Mouse (Mus musculus) liver, adult (tissue): ENCODE measurements around the gene Maco1.
A peak's percentile ranks its signal among the peaks of the same experiment; 100 is the strongest.

Experiments
- GATA4 ChIP-seq: IDR thresholded peaks from 2 replicates; pipeline ENCODE4 v1.6.1; 2014; ENCODE audit warnings: mild to moderate bottlenecking, low read length; ENCODE audit not compliant: insufficient replicate concordance

The Maco1 gene

DNA sequence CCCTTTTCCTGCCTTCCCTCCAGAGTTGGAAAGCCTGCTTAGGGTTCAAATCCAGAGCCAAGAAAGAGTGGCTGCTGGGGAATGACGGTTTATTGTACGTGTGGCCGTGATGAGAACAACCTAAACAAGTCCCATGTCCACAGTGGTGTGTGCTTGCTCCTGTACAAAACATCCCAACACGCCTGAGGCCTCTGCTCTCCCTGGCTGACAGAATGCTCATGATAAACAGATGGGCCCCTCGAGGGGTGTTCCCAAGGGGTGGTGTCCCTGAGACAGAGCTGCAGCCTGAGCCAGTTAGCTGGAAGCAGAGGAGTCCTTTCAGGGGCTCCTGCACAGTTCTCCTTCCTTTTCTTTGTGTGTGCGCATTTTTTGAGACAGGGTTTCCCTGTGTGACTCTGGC, 12.2 kb upstream of the Maco1 start:
- TF ChIP-seq GATA4, result no peak

DNA sequence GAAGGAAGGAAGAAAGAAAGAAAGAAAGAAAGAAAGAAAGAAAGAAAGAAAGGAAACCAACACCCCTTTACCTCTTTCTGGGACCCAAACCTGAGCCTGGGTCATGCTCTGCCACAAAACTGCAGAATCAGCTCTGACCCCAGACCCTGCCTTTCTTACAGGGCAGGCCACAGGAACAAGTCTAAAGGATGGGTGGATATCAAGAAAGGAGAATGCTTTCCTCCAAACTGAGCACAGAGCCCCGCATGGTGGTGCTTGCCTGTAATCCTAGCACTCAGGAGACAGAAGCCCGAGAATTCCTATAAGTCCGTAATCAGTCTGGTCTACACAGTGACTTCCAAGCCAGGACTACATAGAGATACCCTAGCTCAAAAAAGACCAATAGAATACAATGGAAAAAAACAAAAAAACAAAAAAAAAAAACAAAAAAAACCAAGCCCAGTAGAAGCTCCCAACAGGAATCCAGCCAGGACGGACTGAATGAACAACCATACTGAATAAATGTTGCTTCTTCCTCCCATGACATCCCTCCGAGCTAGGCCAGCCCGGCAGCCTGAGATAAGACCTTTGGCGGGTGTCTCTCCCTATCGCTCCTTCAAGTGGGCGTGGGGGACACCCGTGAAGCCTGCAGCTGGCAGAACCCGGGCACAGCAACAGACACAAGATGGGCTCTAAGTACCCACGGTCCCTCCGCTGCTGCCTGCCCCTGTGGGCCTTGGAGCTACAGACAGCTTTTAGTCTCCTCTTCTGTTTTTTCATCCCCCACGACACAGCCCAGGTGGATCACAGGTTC, 11.0 kb upstream of the Maco1 start, which contains the start of gene Rhd:
Gene Rhd, plus strand, starts transcription at position 600 of the 793 bp plus-strand sequence.
- no peak for TF ChIP-seq GATA4

DNA sequence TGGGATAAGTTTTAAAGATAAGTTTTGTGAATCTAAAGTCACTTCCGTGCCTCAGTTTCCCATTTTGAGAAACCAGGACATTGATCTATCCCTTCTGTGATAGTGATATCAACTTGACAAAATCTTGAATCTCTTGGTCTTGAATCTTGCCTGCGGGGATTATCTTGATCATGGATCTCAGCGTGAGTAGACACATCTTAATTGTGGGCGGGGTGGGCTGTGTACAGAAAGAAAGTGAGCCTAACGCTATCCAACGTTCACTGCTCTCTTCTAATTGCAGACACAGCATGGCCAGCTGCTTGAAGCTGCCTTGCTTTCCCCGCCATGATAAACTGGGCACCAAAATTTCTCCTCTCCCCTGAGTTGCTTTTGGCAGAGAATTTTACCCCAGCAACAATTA, 9.9 kb upstream of the Maco1 start:
- TF ChIP-seq GATA4, result no peak

DNA sequence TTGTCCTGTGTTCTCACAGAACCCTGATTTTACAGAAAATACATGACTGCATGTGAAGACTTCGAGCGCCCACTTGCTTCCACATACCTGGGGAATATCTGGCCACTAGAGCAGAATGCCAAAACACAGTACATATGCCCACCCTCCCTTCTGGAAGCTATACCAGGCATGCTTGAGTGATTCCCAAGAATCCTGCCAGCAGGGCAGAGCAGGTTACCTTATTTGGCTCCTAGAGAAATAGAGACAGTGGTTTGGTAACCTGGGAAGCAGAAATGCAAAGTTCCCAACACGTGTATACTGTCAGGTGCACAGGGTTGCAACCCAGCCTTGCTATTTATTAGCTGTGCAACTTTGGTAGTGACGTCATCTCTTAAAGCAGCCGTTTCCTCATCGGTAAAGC, 8.7 kb upstream of the Maco1 start:
- TF ChIP-seq GATA4, result no peak

DNA sequence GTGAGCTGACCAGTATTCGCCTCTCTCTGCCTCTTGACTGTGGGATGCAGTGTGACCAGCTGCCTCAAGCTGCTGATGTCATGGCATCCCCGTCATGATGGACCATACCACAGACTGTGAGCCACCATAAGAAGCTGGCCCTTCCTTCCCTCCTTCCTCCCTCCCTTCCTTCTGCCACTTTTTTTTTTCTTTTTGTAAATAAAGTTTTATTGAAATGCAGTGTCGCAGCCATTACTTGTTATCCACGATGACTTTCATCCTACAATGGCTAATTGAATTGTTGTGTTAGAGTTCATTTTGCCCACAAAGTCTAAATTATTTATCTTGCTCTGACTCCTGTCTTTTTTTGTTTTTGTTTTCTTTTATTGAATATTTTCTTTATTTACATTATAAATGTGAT, 5.3 kb upstream of the Maco1 start:
- TF ChIP-seq GATA4, result no peak

DNA sequence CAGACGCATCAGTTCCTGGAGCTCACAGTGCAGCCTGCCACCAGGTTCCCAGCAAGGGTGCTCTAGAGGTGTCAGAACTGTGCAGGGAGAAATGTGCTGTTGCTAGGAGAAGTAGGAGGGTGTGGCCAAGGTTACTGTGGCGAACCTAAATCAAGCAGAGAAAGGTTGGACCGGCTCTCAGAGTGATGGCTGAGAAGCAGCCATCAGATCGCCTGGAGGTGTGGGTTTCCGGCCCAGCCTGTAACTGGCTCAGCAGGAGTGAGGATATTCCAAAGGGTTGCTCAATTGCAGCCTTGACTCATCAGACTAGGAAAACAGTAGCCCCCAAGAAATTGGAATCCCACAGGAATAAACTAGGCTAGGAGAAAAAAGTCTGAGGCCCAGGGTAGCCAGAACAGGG, 3.4 kb upstream of the Maco1 start:
- no peak for TF ChIP-seq GATA4

DNA sequence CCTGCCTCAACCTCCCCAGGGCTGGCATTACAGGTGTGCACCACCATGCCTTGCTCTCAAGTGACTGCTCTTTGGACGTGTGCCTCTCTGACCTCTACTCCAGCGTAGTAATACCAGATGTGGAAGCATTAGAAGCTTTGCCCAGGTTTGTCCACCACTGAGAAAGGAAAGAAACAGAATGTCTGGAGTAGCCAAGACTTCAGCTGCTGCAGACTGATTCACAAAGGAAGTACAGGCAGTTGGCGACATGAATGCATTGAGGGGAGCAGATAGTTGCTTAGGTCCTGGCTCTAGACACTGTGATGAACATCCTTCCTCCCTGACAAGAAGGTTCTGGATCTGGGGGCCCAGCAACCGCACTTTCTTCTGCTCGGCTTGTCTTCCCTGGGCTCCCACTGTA, 2.9 kb upstream of the Maco1 start:
- TF ChIP-seq GATA4, result no peak

DNA sequence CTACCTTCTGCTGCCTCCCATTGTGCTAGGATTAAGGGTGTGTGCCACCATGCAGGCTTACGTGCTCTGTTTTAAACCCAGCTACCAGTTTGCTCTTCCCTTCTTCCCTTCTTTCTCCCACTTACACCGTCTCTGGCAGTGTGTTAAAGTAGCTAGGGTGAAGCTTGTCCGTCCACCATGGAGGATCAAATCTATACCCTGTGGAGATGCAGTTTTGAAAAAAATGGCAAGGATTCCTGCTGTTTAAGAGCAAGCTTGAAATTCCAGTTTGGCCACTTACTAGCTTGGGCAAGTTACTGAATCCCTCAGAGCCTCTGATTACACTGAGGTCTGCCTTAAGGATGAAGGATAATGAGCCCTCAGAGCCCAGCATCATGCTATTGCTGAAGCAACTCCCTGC, 2.2 kb upstream of the Maco1 start:
- no peak for TF ChIP-seq GATA4

DNA sequence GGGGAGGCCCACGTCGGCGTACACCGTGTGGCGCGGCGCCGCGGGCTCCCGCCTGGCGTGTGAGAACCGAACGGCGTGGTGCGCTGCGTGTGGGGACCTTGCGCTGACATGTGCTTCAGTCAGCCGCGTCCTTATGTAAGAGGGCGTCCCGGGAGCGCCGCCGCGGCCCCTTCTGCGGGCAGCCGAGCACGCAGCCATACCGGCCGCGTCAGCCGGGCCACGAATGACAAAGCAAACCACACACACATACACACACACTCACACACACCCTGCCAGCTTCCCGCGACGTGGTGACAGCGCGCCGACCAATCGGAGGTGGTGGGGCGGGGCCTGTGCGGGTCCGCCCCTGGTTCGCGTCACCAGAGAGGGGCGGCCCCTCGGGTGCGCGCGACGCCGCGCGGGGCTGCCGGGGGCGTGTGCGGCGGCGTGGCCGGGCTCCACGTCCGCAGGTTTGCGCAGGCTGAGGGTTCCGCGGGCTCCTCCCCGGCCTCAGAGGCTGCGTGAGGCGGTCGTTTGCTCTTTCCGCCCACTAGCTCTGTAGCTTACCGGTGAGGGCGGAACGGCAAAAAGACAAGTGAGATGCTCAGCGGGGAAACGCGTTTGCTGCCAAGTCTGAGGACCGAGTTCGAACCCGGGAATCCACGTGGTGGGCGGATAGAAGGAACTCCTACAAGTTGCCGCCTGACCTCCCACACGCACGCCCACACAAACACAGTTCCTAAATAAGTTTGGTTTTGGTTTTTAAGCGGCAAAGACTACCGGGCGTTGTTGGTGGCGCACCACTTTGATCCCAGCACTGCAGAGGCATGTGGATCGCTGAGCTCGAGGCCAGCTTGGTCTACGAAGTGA, 716 bp upstream of the Maco1 start:
- TF ChIP-seq GATA4, result 0 out of 2 replicates have a peak, but pooled peaks have one; percentile 11

DNA sequence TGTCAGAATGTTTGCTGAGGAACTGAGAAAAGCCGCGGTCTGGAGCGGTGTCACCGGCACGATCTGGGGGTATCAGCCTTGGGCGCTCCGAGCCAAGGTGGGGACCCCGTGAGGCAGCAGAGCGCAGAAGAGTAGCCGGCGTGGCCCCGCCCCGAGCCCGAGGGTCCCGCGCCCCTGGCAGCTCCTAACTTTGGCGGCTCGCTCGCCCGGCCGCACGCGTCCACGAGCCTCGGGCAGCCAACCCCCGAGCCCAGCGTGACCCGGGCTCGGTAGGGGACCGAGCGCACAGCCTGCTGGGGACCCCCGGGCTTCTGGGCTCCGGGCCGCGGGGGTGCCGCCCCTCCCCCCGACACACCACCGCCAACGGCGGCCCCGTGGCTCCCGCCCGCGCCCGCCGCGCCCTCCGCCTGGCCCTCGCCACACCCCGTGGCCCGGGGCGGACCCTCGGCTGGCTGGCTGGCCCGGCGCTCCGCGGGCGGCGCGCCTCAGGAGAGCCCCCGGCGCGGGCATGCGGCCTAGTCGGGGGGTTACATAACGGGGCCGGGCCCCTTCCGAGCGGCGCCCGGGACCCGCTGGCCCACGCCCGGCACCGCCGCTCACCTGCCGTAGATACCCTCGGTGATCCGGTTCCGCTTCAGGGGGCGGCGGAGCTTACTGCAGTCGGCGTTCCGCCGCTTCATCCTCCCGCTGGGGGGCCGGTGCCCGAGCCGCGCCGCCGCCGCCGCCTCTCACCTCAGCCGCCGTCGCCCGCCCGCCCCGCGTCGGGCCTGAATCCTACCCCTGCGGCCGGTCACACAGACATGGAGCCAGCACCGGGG, 498 bp downstream of the Maco1 start:
- TF ChIP-seq GATA4, result no peak

DNA sequence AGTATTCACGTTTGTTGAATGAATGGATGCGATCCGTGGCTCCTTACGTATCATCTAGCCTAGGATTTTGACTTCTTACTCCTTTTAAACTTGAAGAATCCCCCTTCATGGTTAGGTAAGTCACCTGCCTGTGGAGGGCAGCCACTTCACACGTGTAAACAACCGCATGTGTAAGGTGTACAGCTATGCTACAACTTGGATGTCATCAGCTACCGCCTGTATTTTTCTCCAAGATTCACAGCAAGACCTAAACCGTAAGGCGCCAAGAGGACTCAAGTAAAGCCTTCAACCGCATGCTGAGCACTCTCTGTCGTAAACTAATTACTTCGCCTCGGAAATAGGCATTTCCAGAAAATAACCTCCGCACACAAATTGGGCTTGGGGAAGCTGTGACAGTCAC, 1.3 kb downstream of the Maco1 start:
- TF ChIP-seq GATA4, result no peak

DNA sequence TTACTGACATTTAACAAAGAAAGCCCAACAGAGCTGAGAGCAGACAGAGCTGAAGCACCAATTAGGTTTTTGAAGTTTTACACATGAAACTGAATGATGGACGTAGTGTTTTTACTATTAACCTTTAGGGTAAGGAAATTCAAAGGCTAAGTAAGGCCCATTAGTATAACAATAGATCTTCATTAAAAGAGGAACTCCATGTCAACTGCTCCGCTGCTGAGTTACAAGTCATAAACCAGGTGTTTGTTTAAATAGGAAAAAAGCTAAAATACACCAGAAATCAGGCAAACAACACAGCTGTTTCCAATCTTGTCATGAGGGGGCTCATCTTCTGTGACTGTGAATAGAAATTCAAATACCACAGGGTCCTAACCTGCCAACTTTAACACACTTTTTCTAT, 1.9 kb downstream of the Maco1 start:
- no peak for TF ChIP-seq GATA4

DNA sequence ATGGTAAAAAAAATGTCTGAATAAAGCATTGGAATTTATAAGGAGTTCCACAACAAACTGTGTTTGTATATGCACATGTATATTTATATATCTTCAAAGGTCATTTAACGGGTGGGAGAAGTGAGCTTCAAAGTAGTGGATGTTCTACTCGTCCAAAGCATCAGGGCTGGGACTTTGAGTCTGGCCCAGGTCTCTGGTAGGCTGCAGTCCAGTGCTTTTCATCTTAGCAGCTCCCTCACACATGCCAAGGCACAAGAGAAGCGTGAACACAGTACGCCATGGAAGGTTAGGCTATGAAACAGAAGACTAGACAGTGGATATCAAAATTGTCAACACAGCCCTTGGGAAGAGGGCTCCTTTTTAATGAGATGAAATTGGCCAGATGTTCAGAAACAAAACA, 2.6 kb downstream of the Maco1 start:
- no peak for TF ChIP-seq GATA4

DNA sequence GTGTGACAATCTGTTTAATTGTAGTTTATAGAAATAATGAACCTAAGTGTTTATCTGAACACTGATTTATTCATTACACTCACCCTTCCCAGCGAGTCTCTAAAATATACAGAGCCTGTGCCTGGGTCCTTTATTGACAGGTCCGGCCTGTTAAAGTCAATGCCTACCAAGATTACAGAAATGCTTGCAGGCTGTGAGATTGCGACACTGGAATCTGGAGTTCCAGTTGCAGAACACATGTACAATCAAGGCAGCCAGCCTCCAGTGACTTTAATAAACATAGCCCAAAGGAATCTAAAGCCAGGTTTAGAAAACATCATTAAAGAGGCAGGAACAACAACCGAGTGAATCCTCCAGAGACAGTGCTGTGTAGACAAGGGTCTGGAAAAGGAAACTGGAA, 5.6 kb downstream of the Maco1 start:
- TF ChIP-seq GATA4, result no peak

DNA sequence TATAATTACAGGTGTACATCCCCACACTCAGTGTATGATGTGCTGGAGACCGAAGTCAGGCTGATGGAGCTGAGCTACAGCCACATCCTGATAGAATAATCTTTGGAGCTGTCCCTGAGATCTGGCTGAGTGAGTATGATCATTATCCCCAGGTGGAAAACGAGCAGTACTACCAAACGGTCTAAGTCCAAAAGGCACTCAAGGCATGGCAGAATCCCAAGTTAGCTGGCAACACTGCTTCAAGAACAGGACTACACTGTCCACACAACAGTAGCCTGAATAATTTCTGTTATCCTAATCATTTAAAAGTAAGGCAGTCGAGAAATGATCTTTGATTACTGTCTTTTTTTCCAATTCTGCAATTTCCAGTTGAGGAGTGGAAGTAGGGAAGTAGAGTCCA, 9.6 kb downstream of the Maco1 start:
- TF ChIP-seq GATA4, result no peak

DNA sequence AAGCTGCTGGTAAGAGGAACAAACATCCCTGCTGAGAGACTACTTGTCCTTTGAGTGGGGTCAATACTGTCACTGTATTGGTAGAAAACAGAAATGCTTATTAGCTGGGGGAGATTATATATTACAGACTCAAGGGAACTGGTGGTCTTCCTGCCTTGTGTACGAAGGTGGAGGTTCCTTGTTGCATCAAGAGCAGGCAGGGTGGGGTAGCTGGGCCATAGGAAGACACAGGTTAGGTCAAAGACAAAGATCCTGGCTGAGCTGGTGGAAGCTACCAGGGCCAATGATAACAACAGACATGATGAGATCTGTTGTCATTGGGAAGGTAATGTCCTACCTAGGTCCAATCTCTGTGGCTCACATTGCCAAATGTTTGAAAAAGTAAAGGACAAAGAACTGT, 12.9 kb downstream of the Maco1 start:
- no peak for TF ChIP-seq GATA4

DNA sequence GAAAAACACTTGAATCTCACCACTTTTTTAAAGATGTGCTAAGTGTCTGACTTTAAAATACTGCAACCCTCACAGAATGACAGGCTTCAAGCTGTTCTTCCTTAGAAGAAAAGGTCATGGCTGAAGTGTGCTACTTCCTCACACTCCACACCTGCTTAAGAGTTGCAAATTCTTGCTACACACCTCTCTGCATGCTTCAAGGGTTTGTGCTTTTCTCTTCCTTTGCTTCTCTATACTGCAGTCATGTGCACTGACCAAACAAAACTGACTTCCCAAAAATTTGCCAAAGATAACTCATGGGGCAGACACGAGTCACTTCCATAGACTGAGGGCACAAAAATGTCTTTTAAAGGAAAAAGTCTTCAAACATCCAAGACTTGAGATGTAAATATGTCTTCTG, 14.9 kb downstream of the Maco1 start:
- TF ChIP-seq GATA4, result no peak
